Mouse (Mus musculus): ENCODE measurements around the gene Dnajc30. TPM values are rescaled to one million over a fixed set of nuclear protein-coding genes. Genes with fewer than 3 reads are reported as not detected.

The Dnajc30 gene
- total and polyA plus RNA-seq, 3 experiments = 8.0 to 51.3 (median 17.3) TPM

DNA sequence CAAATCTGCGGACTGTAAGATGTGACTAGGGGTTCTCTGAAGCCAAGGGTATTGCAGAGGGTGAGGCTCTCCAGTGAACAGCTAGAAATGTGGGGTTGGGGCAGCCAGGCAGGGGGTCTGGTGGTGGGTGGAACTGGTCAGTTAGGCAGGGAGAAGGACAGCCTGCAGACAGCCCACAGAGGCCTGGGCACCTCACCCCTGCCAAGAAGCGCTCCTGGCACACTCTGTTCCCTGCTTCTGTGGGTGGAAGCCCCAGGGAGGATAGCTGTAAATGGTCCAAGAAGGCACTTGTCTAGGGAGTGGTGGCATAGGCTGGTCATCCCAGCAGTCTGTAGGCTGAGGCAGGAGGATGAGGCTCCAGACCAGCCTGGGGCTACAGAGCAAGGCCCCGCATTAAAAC lies 45.4 kb downstream of the Dnajc30 start:
- DNase-seq (ENCODE audit: low spot score) (no peak), ATAC-seq (ENCODE audit: extremely low read depth, insufficient number of reproducible peaks, low FRiP score, poor library complexity, severe bottlenecking) (no peak)
- H3K36me3 ChIP-seq (replicated peaks) = no peaks in the 10 kb centered on the region
- peaks cover 48% of the 10 kb centered on the region for H3K27me3 ChIP-seq (ENCODE audit: insufficient read depth, low read length)
- no peak overlapping the region for H3K4me3 ChIP-seq (ENCODE audit: low read depth, low read length)
- H3K4me1 ChIP-seq (ENCODE audit: insufficient read depth, low read depth, low read length) = no peaks in the 10 kb centered on the region
- peaks cover 9% of the 10 kb centered on the region for H3K9me3 ChIP-seq (replicated peaks)
- TF ChIP-seq POLR2AphosphoS5 (IDR thresholded peaks at IDR 0.05; ENCODE audit: insufficient replicate concordance, low read depth, low read length) (no peak), GATA1 (IDR thresholded peaks at IDR 0.05; ENCODE audit: borderline replicate concordance, low read length) (no peak), CTCF (IDR thresholded peaks at IDR 0.05; ENCODE audit: low read depth, low read length) (no peak), TAL1 (conservative IDR thresholded peaks at IDR 0.05; ENCODE audit: low read depth, low read length) (no peak), GATA2 (IDR thresholded peaks at IDR 0.05; ENCODE audit: borderline replicate concordance, low read depth, low read length) (no peak)

- no peaks in the 10 kb centered on the region for H3K36me3 ChIP-seq (replicated peaks)
- DNase-seq (ENCODE audit: low spot score) (no peak), ATAC-seq (ENCODE audit: extremely low read depth, insufficient number of reproducible peaks, low FRiP score, poor library complexity, severe bottlenecking) (no peak)
- H3K4me1 ChIP-seq (ENCODE audit: insufficient read depth, low read depth, low read length) = no peaks in the 10 kb centered on the region; the same call in 1 of the 2 replicates
- TF ChIP-seq GATA2 (IDR thresholded peaks at IDR 0.05; ENCODE audit: borderline replicate concordance, low read depth, low read length) (no peak), TAL1 (conservative IDR thresholded peaks at IDR 0.05; ENCODE audit: low read depth, low read length) (no peak)
- peaks cover 9% of the 10 kb centered on the region for H3K9me3 ChIP-seq (replicated peaks)
- peaks cover 48% of the 10 kb centered on the region for H3K27me3 ChIP-seq (ENCODE audit: insufficient read depth, low read length)
- no peak overlapping the region for H3K4me3 ChIP-seq (ENCODE audit: low read depth, low read length)
Measured at GRCm38 (mm10) chr5:135109976-135110375, 46.0 kb downstream of the Dnajc30 start.

GRCm38 (mm10) chr5:135113782-135114181 lies 49.8 kb downstream of the Dnajc30 start:
- no peaks in the 10 kb centered on the region for H3K36me3 ChIP-seq (replicated peaks)
- ATAC-seq (ENCODE audit: extremely low read depth, insufficient number of reproducible peaks, low FRiP score, poor library complexity, severe bottlenecking) = no peak
- TF ChIP-seq CTCF (IDR thresholded peaks at IDR 0.05; ENCODE audit: low read depth, low read length) (no peak), POLR2AphosphoS5 (IDR thresholded peaks at IDR 0.05; ENCODE audit: insufficient replicate concordance, low read depth, low read length) (no peak), GATA1 (IDR thresholded peaks at IDR 0.05; ENCODE audit: borderline replicate concordance, low read length) (no peak), TAL1 (conservative IDR thresholded peaks at IDR 0.05; ENCODE audit: low read depth, low read length) (no peak), GATA2 (IDR thresholded peaks at IDR 0.05; ENCODE audit: borderline replicate concordance, low read depth, low read length) (no peak)
- peaks cover 26% of the 10 kb centered on the region for H3K27me3 ChIP-seq (ENCODE audit: insufficient read depth, low read length)
- no peak for DNase-seq (ENCODE audit: low spot score)
- peaks cover 4% of the 10 kb centered on the region for H3K4me1 ChIP-seq (ENCODE audit: insufficient read depth, low read depth, low read length)
- no peaks in the 10 kb centered on the region for H3K9me3 ChIP-seq (replicated peaks)
- H3K4me3 ChIP-seq (ENCODE audit: low read depth, low read length) = no peak overlapping the region

GRCm38 (mm10) chr5:135115241-135115640 lies 51.2 kb downstream of the Dnajc30 start:
- Histone ChIP-seq H3K4me3 (ENCODE audit: low read depth, low read length) (no peak overlapping the region), H3K9me3 (replicated peaks) (no peaks in the 10 kb centered on the region), H3K4me1 (ENCODE audit: insufficient read depth, low read depth, low read length) (peaks cover 9% of the 10 kb centered on the region), H3K36me3 (replicated peaks) (no peaks in the 10 kb centered on the region), H3K27me3 (ENCODE audit: insufficient read depth, low read length) (peaks cover 16% of the 10 kb centered on the region)
- TF ChIP-seq GATA1 (IDR thresholded peaks at IDR 0.05; ENCODE audit: borderline replicate concordance, low read length) (no peak), POLR2AphosphoS5 (IDR thresholded peaks at IDR 0.05; ENCODE audit: insufficient replicate concordance, low read depth, low read length) (no peak)
- no peak for ATAC-seq (ENCODE audit: extremely low read depth, insufficient number of reproducible peaks, low FRiP score, poor library complexity, severe bottlenecking)
- no peak for DNase-seq (ENCODE audit: low spot score)

Other genes with a start within 250 kb of the Dnajc30 start
- gene Tmem270, start 157.5 kb upstream of the Dnajc30 start, total RNA-seq (2014; fragmentation: Nextera tagmentation) = not detected in 2 replicates
- not detected in 2 replicates for gene Tmem270, start 157.5 kb upstream of the Dnajc30 start, total RNA-seq (2017)
- gene Tmem270, start 157.5 kb upstream of the Dnajc30 start, polyA plus RNA-seq (2012) = not detected in 2 replicates
- 41.2 TPM in 1 of 2 replicates, not detected in the other for gene Cldn13, start 148.7 kb upstream of the Dnajc30 start, total RNA-seq (2014; fragmentation: Nextera tagmentation)
- gene Cldn13, start 148.7 kb upstream of the Dnajc30 start, total RNA-seq (2017) = 1.9 and 2.3 TPM in 2 replicates
- not detected in 2 replicates for gene Cldn13, start 148.7 kb upstream of the Dnajc30 start, polyA plus RNA-seq (2012)
- gene Mettl27, start 131.8 kb upstream of the Dnajc30 start, total RNA-seq (2014; fragmentation: Nextera tagmentation) = 10.3 and 11.7 TPM in 2 replicates
- 4.8 and 6.6 TPM in 2 replicates for gene Mettl27, start 131.8 kb upstream of the Dnajc30 start, total RNA-seq (2017)
- 4.6 and 5.6 TPM in 2 replicates for gene Mettl27, start 131.8 kb upstream of the Dnajc30 start, polyA plus RNA-seq (2012)
- not detected in 2 replicates for gene Cldn4, start 117.3 kb upstream of the Dnajc30 start, total RNA-seq (2014; fragmentation: Nextera tagmentation)
- 0.06 and 0.22 TPM in 2 replicates for gene Cldn4, start 117.3 kb upstream of the Dnajc30 start, total RNA-seq (2017)
- not detected in 2 replicates for gene Cldn4, start 117.3 kb upstream of the Dnajc30 start, polyA plus RNA-seq (2012)
- gene Cldn3, start 78.0 kb upstream of the Dnajc30 start, total RNA-seq (2014; fragmentation: Nextera tagmentation) = not detected in 2 replicates
- gene Cldn3, start 78.0 kb upstream of the Dnajc30 start, total RNA-seq (2017) = not detected in 2 replicates
- gene Cldn3, start 78.0 kb upstream of the Dnajc30 start, polyA plus RNA-seq (2012) = 0.87 and 0.98 TPM in 2 replicates
- 21.7 and 36.1 TPM in 2 replicates for gene Abhd11, start 55.0 kb upstream of the Dnajc30 start, total RNA-seq (2014; fragmentation: Nextera tagmentation)
- 37.2 and 45.1 TPM in 2 replicates for gene Abhd11, start 55.0 kb upstream of the Dnajc30 start, total RNA-seq (2017)
- gene Abhd11, start 55.0 kb upstream of the Dnajc30 start, polyA plus RNA-seq (2012) = 61.2 and 65.9 TPM in 2 replicates
- 3.1 and 4.1 TPM in 2 replicates for gene Stx1a, start 40.7 kb upstream of the Dnajc30 start, total RNA-seq (2014; fragmentation: Nextera tagmentation)
- 2.9 and 3.3 TPM in 2 replicates for gene Stx1a, start 40.7 kb upstream of the Dnajc30 start, total RNA-seq (2017)
- 5.6 and 5.9 TPM in 2 replicates for gene Stx1a, start 40.7 kb upstream of the Dnajc30 start, polyA plus RNA-seq (2012)
- gene Bud23, start 757 bp downstream of the Dnajc30 start, total RNA-seq (2014; fragmentation: Nextera tagmentation) = 67.0 and 73.0 TPM in 2 replicates
- gene Bud23, start 757 bp downstream of the Dnajc30 start, total RNA-seq (2017) = 79.3 and 110 TPM in 2 replicates
- gene Bud23, start 757 bp downstream of the Dnajc30 start, polyA plus RNA-seq (2012) = 176 and 203 TPM in 2 replicates
- gene Vps37d, start 14.1 kb downstream of the Dnajc30 start, total RNA-seq (2014; fragmentation: Nextera tagmentation) = not detected in 2 replicates
- not detected in 2 replicates for gene Vps37d, start 14.1 kb downstream of the Dnajc30 start, total RNA-seq (2017)
- gene Vps37d, start 14.1 kb downstream of the Dnajc30 start, polyA plus RNA-seq (2012) = 0.41 and 0.72 TPM in 2 replicates
- gene Mlxipl, start 25.7 kb downstream of the Dnajc30 start, total RNA-seq (2014; fragmentation: Nextera tagmentation) = not detected in 2 replicates
- gene Mlxipl, start 25.7 kb downstream of the Dnajc30 start, total RNA-seq (2017) = 0.06 and 0.22 TPM in 2 replicates
- not detected in 2 replicates for gene Mlxipl, start 25.7 kb downstream of the Dnajc30 start, polyA plus RNA-seq (2012)
- gene Tbl2, start 85.5 kb downstream of the Dnajc30 start, total RNA-seq (2014; fragmentation: Nextera tagmentation) = 27.9 and 37.2 TPM in 2 replicates
- gene Tbl2, start 85.5 kb downstream of the Dnajc30 start, total RNA-seq (2017) = 21.5 and 25.1 TPM in 2 replicates
- gene Tbl2, start 85.5 kb downstream of the Dnajc30 start, polyA plus RNA-seq (2012) = 18.2 and 22.5 TPM in 2 replicates
- 33.6 and 54.5 TPM in 2 replicates for gene Bcl7b, start 104.1 kb downstream of the Dnajc30 start, total RNA-seq (2014; fragmentation: Nextera tagmentation)
- 23.5 and 27.9 TPM in 2 replicates for gene Bcl7b, start 104.1 kb downstream of the Dnajc30 start, total RNA-seq (2017)
- 51.1 and 52.4 TPM in 2 replicates for gene Bcl7b, start 104.1 kb downstream of the Dnajc30 start, polyA plus RNA-seq (2012)
- 223 and 232 TPM in 2 replicates for gene Baz1b, start 123.1 kb downstream of the Dnajc30 start, total RNA-seq (2014; fragmentation: Nextera tagmentation)
- 159 and 187 TPM in 2 replicates for gene Baz1b, start 123.1 kb downstream of the Dnajc30 start, total RNA-seq (2017)
- 65.7 and 67.9 TPM in 2 replicates for gene Baz1b, start 123.1 kb downstream of the Dnajc30 start, polyA plus RNA-seq (2012)
- not detected in 2 replicates for gene Fzd9, start 187.0 kb downstream of the Dnajc30 start, total RNA-seq (2014; fragmentation: Nextera tagmentation)
- gene Fzd9, start 187.0 kb downstream of the Dnajc30 start, total RNA-seq (2017) = 0.17 TPM in 1 of 2 replicates, not detected in the other
- 0.66 and 0.94 TPM in 2 replicates for gene Fzd9, start 187.0 kb downstream of the Dnajc30 start, polyA plus RNA-seq (2012)